Comparison of ENCODE assay signal across 8 mouse cellular contexts in the genomic region with DNA sequence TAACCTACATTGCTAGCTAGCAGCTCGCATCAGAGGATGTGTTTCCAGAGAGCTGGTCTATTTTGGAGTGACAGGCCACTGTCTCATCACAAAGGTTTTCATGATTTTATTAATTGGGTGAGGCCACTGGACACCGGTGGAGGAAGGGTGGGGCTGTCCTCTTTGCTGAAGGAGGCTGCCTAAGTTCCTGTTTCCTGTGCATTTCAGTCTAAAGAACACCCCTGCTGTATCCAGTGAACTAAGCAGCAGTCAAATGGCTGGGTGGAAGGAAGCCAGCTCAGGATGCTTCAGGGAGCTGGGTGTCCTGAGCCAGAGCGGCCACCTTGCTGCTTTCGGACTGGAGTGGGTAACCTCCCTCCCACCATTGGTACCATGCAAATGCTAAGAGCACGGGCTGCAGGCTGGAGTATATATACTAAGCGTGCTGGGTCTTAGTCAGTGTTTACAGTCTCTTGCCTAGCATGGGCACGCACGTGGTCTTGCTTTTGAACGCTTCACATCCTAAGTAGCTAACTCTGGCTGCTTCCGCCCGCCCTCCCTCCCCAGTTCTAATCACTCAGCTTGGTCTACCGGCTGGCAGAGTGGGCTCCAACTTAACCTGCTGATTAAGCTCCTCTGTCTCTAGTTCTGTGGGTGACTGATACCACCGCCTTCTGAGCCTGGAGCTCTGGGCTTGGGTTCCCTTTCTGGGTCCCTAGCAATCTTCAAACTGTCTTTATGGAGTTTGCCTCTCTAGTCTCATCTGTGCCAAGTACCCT. TPM values are rescaled to one million over a fixed set of nuclear protein-coding genes. Genes with fewer than 3 reads are reported as not detected.
DNase-seq lines count a peak whose midpoint lies in the region; ATAC-seq and TF ChIP-seq lines count a peak whose summit lies in the region.

No protein-coding gene starts in this region.

- H3K4me1 ChIP-seq in midbrain, embryonic 11.5 days (ENCODE audit: control insufficient read depth, insufficient read depth, low read length): peaks cover 4% of the 10 kb centered on the region; the same call in 1 of the 2 replicates
- H3K4me1 ChIP-seq in midbrain, embryonic 10.5 days: peaks cover 52% of the 10 kb centered on the region
- peaks cover 19% of the 10 kb centered on the region for H3K4me1 ChIP-seq in heart, adult 2 months (ENCODE audit: control insufficient read depth, insufficient read depth, low read length)
- peaks cover 19% of the 10 kb centered on the region for H3K4me1 ChIP-seq in kidney, embryonic 16.5 days (ENCODE audit: insufficient read depth, low read length)

- no peak overlapping the region for H3K9ac ChIP-seq in midbrain, embryonic 11.5 days (ENCODE audit: low read length)
- H3K9ac ChIP-seq in heart, adult 2 months (ENCODE audit: low read depth, low read length): no peak overlapping the region
- no peak overlapping the region for H3K9ac ChIP-seq in kidney, embryonic 16.5 days (replicated peaks; ENCODE audit: low read length)

- no peaks in the 10 kb centered on the region for H3K79me2 ChIP-seq in heart, adult 2 months (replicated peaks; ENCODE audit: control insufficient read depth, insufficient read depth, low read length)

- no peak overlapping the region for H3K4me2 ChIP-seq in midbrain, embryonic 11.5 days
- H3K4me2 ChIP-seq in kidney, embryonic 16.5 days (replicated peaks; ENCODE audit: low read depth, low read length): no peak overlapping the region

- 0 out of 2 replicates have a peak, but pooled peaks have one; percentile 33 for TF ChIP-seq EP300 in heart, adult 2 months (IDR thresholded peaks at IDR 0.05; ENCODE audit: insufficient read depth, low read depth, low read length)

- H3K9me3 ChIP-seq in midbrain, embryonic 11.5 days (ENCODE audit: control insufficient read depth, low read length): no peaks in the 10 kb centered on the region
- no peaks in the 10 kb centered on the region for H3K9me3 ChIP-seq in midbrain, embryonic 10.5 days (replicated peaks)
- no peaks in the 10 kb centered on the region for H3K9me3 ChIP-seq in kidney, embryonic 16.5 days (ENCODE audit: low read length)

- no peak for TF ChIP-seq CTCF in heart, adult 2 months (IDR thresholded peaks at IDR 0.05)

- intact Hi-C loops in heart, adult 2 months (cut with DNase I): loop anchor here (1.0 to 2.0 kb wide), 2 partner anchors 19 to 42 kb away; no protein-coding TSS in a partner anchor

- H3K27me3 ChIP-seq in midbrain, embryonic 11.5 days (ENCODE audit: control insufficient read depth, insufficient read depth, low read length): peaks cover 7% of the 10 kb centered on the region; the same call in 1 of the 2 replicates
- peaks cover 54% of the 10 kb centered on the region for H3K27me3 ChIP-seq in midbrain, embryonic 10.5 days (ENCODE audit: low read depth, poor library complexity, severe bottlenecking)
- H3K27me3 ChIP-seq in heart, adult 2 months (ENCODE audit: control insufficient read depth, insufficient read depth, low read length): no peaks in the 10 kb centered on the region
- H3K27me3 ChIP-seq in kidney, embryonic 16.5 days (ENCODE audit: insufficient read depth, low read length): peaks cover 25% of the 10 kb centered on the region

- no peak for ATAC-seq in midbrain, embryonic 11.5 days (ENCODE audit: low FRiP score)
- no peak for ATAC-seq in kidney, embryonic 16.5 days (ENCODE audit: low FRiP score, low TSS enrichment)

- peak; percentile 17 for DNase-seq in midbrain, embryonic 11.5 days (ENCODE audit: low spot score, missing footprints)
- DNase-seq in midbrain, embryonic 10.5 days (ENCODE audit: low spot score): no peak
- peak; percentile 55 to 73 for DNase-seq in heart, adult 2 months
- peak; percentile 70 to 76 for DNase-seq in lung, postnatal 4 days
- DNase-seq in thymus, postnatal 14 days: peak; percentile 61
- no peak for DNase-seq in layer of hippocampus, postnatal 25 days (ENCODE audit: extremely low spot score in 1 of 2, low spot score in 1 of 2)
- DNase-seq in layer of hippocampus, postnatal 36 days: no peak

- H3K36me3 ChIP-seq in midbrain, embryonic 11.5 days (ENCODE audit: control insufficient read depth, insufficient read depth, low read length): no peaks in the 10 kb centered on the region
- H3K36me3 ChIP-seq in midbrain, embryonic 10.5 days: no peaks in the 10 kb centered on the region
- peaks cover 2% of the 10 kb centered on the region; the same call in 1 of the 2 replicates for H3K36me3 ChIP-seq in heart, adult 2 months (ENCODE audit: control insufficient read depth, insufficient read depth, low read length)
- no peaks in the 10 kb centered on the region for H3K36me3 ChIP-seq in kidney, embryonic 16.5 days (ENCODE audit: insufficient read depth, low read length)

- WGBS in midbrain, embryonic 11.5 days: 67% methylated on average over 13 of the region's 13 CpGs
- WGBS in midbrain, embryonic 10.5 days: 65% methylated on average over 13 of the region's 13 CpGs
- 37% methylated on average over 13 of the region's 13 CpGs for WGBS in heart, adult 2 months
- 58% methylated on average over 13 of the region's 13 CpGs for WGBS in kidney, embryonic 16.5 days

- TF ChIP-seq POLR2A in heart, adult 2 months (IDR thresholded peaks at IDR 0.05; ENCODE audit: insufficient read depth, low read depth, low read length): no peak

- no peak overlapping the region for H3K27ac ChIP-seq in midbrain, embryonic 11.5 days (ENCODE audit: low read depth, low read length)
- no peak overlapping the region; the same call in 1 of the 2 replicates for H3K27ac ChIP-seq in midbrain, embryonic 10.5 days (replicated peaks)
- H3K27ac ChIP-seq in heart, adult 2 months: peak overlapping the region; percentile 64
- peak overlapping the region; percentile 2 for H3K27ac ChIP-seq in kidney, embryonic 16.5 days (ENCODE audit: low read length)

- H3K4me3 ChIP-seq in midbrain, embryonic 11.5 days (ENCODE audit: low read depth, low read length): no peak overlapping the region
- no peak overlapping the region for H3K4me3 ChIP-seq in midbrain, embryonic 10.5 days
- no peak overlapping the region for H3K4me3 ChIP-seq in heart, adult 2 months
- no peak overlapping the region for H3K4me3 ChIP-seq in kidney, embryonic 16.5 days (ENCODE audit: low read length)

RNA-seq across cellular contexts. Expression of a gene that starts 3.3 kb away (rescaled TPM):
- 10.4 TPM in 2 replicates for polyA plus RNA-seq in midbrain, embryonic 11.5 days (2014; fragmentation: Nextera tagmentation; extraction: Ambion mirVana)
- 5.8 and 9.0 TPM in 2 replicates for polyA plus RNA-seq in midbrain, embryonic 10.5 days (2016; fragmentation: Nextera tagmentation; extraction: Ambion mirVana)
- 1 to 10 TPM; 7.0 to 7.2 TPM for total RNA-seq in heart, adult 2 months (2021)
- polyA plus RNA-seq in heart, adult 2 months (2012; rRNA removed): 2.9 and 3.0 TPM in 2 replicates
- polyA plus RNA-seq in kidney, embryonic 16.5 days (2015; fragmentation: Nextera tagmentation; extraction: Ambion mirVana): 8.5 and 9.2 TPM in 2 replicates
- 10 to 100 TPM; 54.2 to 60.3 TPM for total RNA-seq in layer of hippocampus, postnatal 25 days (2021)
- total RNA-seq in layer of hippocampus, postnatal 36 days (2021): 10 to 100 TPM; 69.6 to 73.1 TPM

Comparison
In these comparisons a context has a peak if more than half of its experiments do, and no peak if none do; other contexts are left out.
1. DNase-seq: peak in midbrain, embryonic 11.5 days (single experiment), heart, adult 2 months (2 of 2), lung, postnatal 4 days (2 of 2) and thymus, postnatal 14 days (single experiment); none in midbrain, embryonic 10.5 days (single experiment), layer of hippocampus, postnatal 25 days (0 of 2) and layer of hippocampus, postnatal 36 days (0 of 2).
2. H3K27ac ChIP-seq: peak in heart, adult 2 months (single experiment) and kidney, embryonic 16.5 days (single experiment); none in midbrain, embryonic 11.5 days (single experiment) and midbrain, embryonic 10.5 days (single experiment).